Mouse (Mus musculus) stomach, embryonic 16.5 days (tissue): Measurements from ENCODE around the gene Dgka. TPM values are rescaled to one million over a fixed set of nuclear protein-coding genes. Genes with fewer than 3 reads are reported as not detected.

ENCODE experiments used
- ATAC-seq: fragments of 200-750 bp; cut with Nextera tagmentation; 2 replicates; pipeline ENCODE4 v1.8.0; 2017; ENCODE audit warnings: moderate number of reproducible peaks, moderate TSS enrichment; ENCODE audit not compliant: insufficient read depth, low FRiP score
- H3K27ac ChIP-seq: fragments of 300-500 bp; sonication (generic); 2 replicates; pipeline ENCODE4 v1.5.1; 2014; ENCODE audit warnings: low read length
- H3K27me3 ChIP-seq: fragments of 300-500 bp; sonication (generic); 2 replicates; pipeline ENCODE4 v1.6.1; 2014; ENCODE audit warnings: low read length, control low read depth, mixed read lengths; ENCODE audit not compliant: control insufficient read depth, insufficient read depth
- H3K36me3 ChIP-seq: fragments of 300-500 bp; sonication (generic); 2 replicates; pipeline ENCODE4 v1.6.1; 2014; ENCODE audit warnings: low read length; ENCODE audit not compliant: control insufficient read depth, insufficient read depth
- H3K4me1 ChIP-seq: fragments of 300-500 bp; sonication (generic); 2 replicates; pipeline ENCODE4 v1.6.1; 2014; ENCODE audit warnings: low read length, control low read depth, mixed read lengths; ENCODE audit not compliant: control insufficient read depth, insufficient read depth
- H3K4me2 ChIP-seq: fragments of 300-500 bp; sonication (generic); 2 replicates; pipeline ENCODE4 v1.6.1; 2014; ENCODE audit warnings: low read depth, low read length, mixed read lengths
- H3K4me3 ChIP-seq: fragments of 300-500 bp; sonication (generic); replicated peaks from 2 replicates; pipeline ENCODE4 v1.5.1; 2014; ENCODE audit warnings: mild to moderate bottlenecking, low read length
- H3K9ac ChIP-seq: fragments of 300-500 bp; sonication (generic); 2 replicates; pipeline ENCODE4 v1.6.1; 2014; ENCODE audit warnings: low read length
- H3K9me3 ChIP-seq: fragments of 300-500 bp; sonication (generic); replicated peaks from 2 replicates; pipeline ENCODE4 v1.6.1; 2016; ENCODE audit warnings: low read length, control low read depth; ENCODE audit not compliant: control insufficient read depth
- WGBS: fragments of 180-500 bp; shearing (Covaris S2); extraction: QIAGEN DNeasy Blood & Tissue Kit; methylation state at CpG from one replicate; pipeline ENCODE4 v1.1.7; 2014; 5-methylcytosine and 5-hydroxymethylcytosine counted together
- polyA plus RNA-seq: library from polyadenylated mRNA; unstranded; fragments of >200 nt; fragmentation: Nextera tagmentation; extraction: Ambion mirVana; gene quantifications from 2 replicates; pipeline ENCODE4 v1.2.1, GENCODE M21; 2015

Dgka gene
- polyA plus RNA-seq, 1 experiment from 2014 or later, result 28.2 TPM

DNA sequence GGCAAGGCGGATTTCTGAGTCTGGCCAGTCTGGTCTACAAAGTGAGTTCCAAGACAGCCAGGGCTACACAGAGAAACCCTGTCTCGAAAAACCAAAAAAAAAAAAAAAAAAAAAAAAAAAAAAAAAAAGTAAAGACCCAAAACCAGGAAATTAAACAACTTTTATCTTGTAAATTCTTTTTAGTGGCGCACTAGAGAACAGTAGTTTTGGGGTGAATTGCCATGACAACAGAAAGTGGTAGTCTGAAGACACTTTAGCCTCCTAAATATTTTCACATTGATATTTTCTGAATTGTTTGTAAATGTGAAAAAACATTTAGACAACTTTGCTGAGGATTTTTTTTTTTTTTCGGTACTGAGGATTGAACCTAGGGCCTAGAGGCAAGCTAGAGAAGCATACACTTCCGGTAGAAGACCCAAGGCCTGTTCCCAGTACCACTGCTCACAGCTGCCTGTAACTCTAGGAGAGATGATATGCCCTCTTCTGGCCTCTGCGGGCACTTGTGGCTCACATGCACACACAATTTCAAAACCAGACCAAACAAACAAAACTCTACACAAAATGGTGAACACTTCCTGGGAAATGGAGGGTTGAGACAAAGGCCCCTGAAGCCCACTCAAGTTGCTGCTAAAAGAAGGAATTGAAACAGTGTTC lies 47.5 kb downstream of the Dgka start:
- Histone ChIP-seq H3K9me3 (no peaks in the 10 kb centered on the region), H3K9ac (no peak overlapping the region; the same call in 1 of the 2 replicates), H3K27me3 (no peaks in the 10 kb centered on the region), H3K4me3 (no peak overlapping the region; the same call in 1 of the 2 replicates), H3K4me1 (peaks cover 20% of the 10 kb centered on the region), H3K4me2 (no peak overlapping the region), H3K27ac (peak overlapping the region; percentile 74; the same call in 1 of the 2 replicates), H3K36me3 (peaks cover 15% of the 10 kb centered on the region)
- no peak for ATAC-seq
- 83% methylated on average over 6 of the region's 6 CpGs for WGBS

DNA sequence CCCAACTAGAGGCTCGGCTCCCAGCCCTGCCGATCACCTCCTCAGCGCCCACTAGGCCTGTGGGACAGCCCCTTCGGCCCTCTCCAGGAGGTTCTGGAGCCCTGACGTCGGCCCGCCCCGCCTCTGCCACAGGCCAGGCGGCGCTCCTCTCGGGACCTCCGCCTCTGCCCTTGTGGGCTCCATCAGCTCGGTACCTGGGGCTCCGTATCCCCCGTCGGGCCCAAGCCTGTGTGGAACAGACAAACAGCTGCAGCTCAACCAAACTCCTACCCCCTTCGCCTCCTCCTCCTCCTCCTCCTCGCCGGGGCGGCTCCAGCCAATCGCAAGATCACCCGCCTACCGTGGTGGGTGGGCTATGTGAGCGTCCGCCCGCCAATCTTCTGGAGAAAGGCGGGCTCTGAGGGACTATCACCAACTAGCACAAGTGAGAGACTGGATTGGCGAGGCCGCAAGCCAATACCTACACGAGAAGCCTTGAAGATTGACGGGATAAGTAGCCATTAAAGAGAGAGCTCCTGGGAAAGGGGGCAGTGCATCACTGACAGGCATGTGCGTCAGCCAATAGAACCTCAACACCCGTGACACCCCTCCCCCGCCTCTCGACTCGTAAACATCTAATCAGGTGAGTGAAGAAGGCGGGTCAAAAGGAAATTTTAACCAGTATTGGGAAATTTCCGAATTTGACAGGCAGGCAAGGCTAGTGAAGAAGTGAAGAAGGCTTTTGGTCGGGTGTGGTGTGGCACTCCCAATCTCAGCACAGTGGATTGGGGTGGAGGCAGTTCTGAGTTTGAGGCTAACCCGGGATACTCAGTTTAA lies 48.5 kb downstream of the Dgka start, which contains the start of gene Rab5b:
Gene Rab5b, minus strand, starts transcription at position 273 of the 816 bp plus-strand sequence.
- peak within 1 kb of the TSS; percentile 73 for H3K4me2 ChIP-seq
- no peaks in the 10 kb centered on the region for H3K27me3 ChIP-seq
- peak; percentile 98 for ATAC-seq
- under 1% methylated on average over 40 of the region's 40 CpGs for WGBS
- no peaks in the 10 kb centered on the region for H3K9me3 ChIP-seq
- peak within 1 kb of the TSS; percentile 92 for H3K9ac ChIP-seq
- peaks cover 20% of the 10 kb centered on the region for H3K4me1 ChIP-seq
- H3K27ac ChIP-seq, result peak within 1 kb of the TSS; percentile 99
- peaks cover 13% of the 10 kb centered on the region for H3K36me3 ChIP-seq
- H3K4me3 ChIP-seq, result peak within 1 kb of the TSS; percentile 91

DNA sequence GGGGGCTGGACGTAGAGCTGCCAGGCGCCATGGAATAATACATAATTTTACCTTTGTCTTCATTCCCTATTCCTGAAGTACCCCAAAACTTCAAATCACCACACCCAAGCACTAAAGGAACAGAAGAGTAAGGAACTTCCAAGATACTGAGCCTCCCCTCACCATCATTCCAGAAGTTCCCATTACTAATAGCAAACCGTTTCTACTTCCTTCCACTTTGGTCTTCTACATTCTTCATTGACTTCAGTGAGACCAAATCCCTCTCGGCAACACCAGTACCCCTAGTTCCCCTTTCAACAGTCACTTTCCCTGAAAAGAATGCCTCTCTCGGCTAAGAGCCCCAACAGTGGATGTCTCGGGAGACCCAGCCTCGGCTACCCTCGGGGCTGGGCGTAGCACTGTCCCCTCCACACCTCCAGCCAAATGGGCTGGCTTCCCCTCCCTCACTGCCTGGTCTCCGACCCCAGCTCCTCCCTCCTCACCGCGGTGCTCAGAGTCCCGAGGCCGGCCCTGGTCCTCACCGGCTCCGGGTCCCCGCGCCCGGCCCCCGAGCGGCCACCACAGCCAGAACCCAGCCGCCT lies 49.2 kb downstream of the Dgka start:
- ATAC-seq, result no peak
- no peaks in the 10 kb centered on the region for H3K9me3 ChIP-seq
- H3K4me3 ChIP-seq, result peak overlapping the region; percentile 91
- peak overlapping the region; percentile 99 for H3K27ac ChIP-seq
- peaks cover 7% of the 10 kb centered on the region; the same call in 1 of the 2 replicates for H3K36me3 ChIP-seq
- H3K4me2 ChIP-seq, result peak overlapping the region; percentile 73
- H3K27me3 ChIP-seq, result no peaks in the 10 kb centered on the region
- peak overlapping the region; percentile 92 for H3K9ac ChIP-seq
- WGBS, result 2% methylated on average over 21 of the region's 22 CpGs
- H3K4me1 ChIP-seq, result peaks cover 24% of the 10 kb centered on the region

DNA sequence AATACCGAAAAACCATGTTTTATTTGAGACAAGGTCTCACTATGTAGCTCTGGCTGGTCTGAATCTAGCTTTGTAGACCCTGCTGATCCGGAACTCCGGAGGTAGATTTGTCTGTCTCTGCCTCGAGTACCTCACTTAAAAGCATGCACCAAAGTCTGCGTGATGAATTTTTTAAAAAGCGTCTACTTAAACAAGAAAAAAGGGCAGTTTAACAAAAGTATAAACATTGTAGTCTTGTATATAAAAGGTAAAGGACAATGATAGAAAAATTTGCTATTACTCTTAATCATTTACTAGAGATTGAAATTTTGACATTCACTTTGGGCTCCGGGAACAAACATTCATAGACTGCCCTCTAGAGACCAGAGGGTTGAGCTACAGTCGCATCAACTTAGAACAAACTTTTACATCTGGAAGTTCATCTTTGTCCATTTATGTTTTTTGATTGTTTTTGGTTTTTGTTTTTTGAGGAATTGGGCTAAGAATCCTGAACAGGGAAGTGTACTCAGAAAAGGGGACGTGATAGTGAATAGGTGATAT lies 70.1 kb downstream of the Dgka start:
- 2% methylated on average over 9 of the region's 9 CpGs for WGBS
- no peak for ATAC-seq
- peak overlapping the region; percentile 74 for H3K9ac ChIP-seq

DNA sequence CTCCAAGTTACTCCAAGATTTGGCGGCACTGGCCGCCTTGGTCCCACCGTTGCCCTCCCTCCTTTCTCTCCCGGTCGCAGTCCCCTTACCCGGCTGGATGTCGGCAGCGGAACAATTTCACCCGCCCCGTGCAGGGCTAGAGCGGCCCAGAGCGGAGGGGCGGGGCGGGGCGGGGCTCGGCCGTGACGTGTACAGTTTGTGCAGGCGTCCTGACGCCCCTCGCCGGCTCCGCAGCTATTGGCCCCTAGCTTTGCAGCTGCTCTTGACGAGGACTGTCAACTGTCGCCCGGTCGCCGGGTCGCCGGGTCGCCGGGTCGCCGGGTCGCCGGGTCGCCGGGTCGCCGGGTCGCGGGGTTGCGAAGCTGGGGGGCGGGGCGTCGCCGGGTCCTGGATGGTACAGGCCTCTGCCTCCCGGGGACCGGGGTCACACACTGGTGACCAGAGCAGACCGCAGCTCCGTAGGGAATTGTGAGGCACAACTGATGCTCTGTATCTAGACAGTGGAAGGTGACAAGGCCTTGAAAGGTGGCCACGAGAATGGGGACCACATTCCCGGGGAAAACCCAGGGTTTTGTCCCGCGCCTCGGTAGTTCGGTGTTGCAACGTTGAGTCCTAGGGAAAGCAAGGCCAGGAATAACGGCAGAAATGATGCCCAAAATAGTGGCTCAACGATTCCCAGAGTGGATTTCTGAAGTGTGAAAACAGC lies 70.7 kb downstream of the Dgka start, which contains the start of gene Suox:
Gene Suox, minus strand, starts transcription at position 311 of the 706 bp plus-strand sequence.
- WGBS, result under 1% methylated on average over 60 of the region's 60 CpGs
- H3K4me1 ChIP-seq, result peaks cover 9% of the 10 kb centered on the region; the same call in 1 of the 2 replicates
- H3K36me3 ChIP-seq, result no peaks in the 10 kb centered on the region
- peak within 1 kb of the TSS; percentile 71 for H3K27ac ChIP-seq
- H3K4me3 ChIP-seq, result peak within 1 kb of the TSS; percentile 76
- peak; percentile 93 for ATAC-seq
- H3K9me3 ChIP-seq, result no peaks in the 10 kb centered on the region
- H3K4me2 ChIP-seq, result peak within 1 kb of the TSS; percentile 90
- no peaks in the 10 kb centered on the region for H3K27me3 ChIP-seq
- peak within 1 kb of the TSS; percentile 74 for H3K9ac ChIP-seq

More for the DNA sequence above, 70.1 kb downstream of the Dgka start:
- peak overlapping the region; percentile 90 for H3K4me2 ChIP-seq
- peaks cover 9% of the 10 kb centered on the region; the same call in 1 of the 2 replicates for H3K4me1 ChIP-seq
- peak overlapping the region; percentile 76 for H3K4me3 ChIP-seq
- no peaks in the 10 kb centered on the region for H3K27me3 ChIP-seq
- H3K9me3 ChIP-seq, result no peaks in the 10 kb centered on the region
- peak overlapping the region; percentile 71 for H3K27ac ChIP-seq
- no peaks in the 10 kb centered on the region for H3K36me3 ChIP-seq

DNA sequence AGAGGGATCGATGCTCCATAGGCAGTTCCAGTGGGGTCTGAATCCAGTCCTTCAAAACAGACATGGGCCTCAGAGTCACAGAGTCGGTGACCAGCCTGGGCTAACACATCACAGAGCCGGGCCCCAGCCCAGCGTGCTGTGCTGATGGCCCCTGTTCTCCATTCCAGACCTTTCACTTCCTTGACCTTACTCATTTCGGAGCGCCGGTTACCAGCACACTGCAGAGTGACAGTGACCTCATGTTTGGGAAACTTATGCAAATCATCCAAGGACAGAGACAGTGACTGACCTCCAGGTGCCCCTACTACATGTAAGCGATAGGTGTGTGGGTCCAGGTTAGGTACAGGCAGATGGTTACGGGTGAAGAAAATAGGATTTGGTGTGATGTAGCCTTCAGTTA lies 73.5 kb downstream of the Dgka start:
- 90% methylated on average over 9 of the region's 9 CpGs for WGBS
- Histone ChIP-seq H3K9me3 (no peaks in the 10 kb centered on the region), H3K27me3 (no peaks in the 10 kb centered on the region), H3K4me3 (no peak overlapping the region), H3K9ac (no peak overlapping the region), H3K4me1 (peaks cover 9% of the 10 kb centered on the region; the same call in 1 of the 2 replicates), H3K27ac (no peak overlapping the region), H3K4me2 (no peak overlapping the region), H3K36me3 (no peaks in the 10 kb centered on the region)
- ATAC-seq, result no peak

Other genes starting within 250 kb of the Dgka start
- 2.7 and 3.9 TPM in 2 replicates for gene Myl6b, start 246.2 kb downstream of the Dgka start, polyA plus RNA-seq
- gene Esyt1, start 219.0 kb downstream of the Dgka start, polyA plus RNA-seq, result 32.9 TPM in 2 replicates
- 10.7 and 10.8 TPM in 2 replicates for gene Zc3h10, start 197.1 kb downstream of the Dgka start, polyA plus RNA-seq
- 3,732 and 3,890 TPM in 2 replicates for gene Rpl41, start 195.6 kb downstream of the Dgka start, polyA plus RNA-seq
- 198 and 206 TPM in 2 replicates for gene Pa2g4, start 178.9 kb downstream of the Dgka start, polyA plus RNA-seq
- 32.0 and 38.0 TPM in 2 replicates for gene Erbb3, start 155.2 kb downstream of the Dgka start, polyA plus RNA-seq
- gene Rps26, start 118.1 kb downstream of the Dgka start, polyA plus RNA-seq, result 553 and 704 TPM in 2 replicates
- gene Ikzf4, start 98.9 kb downstream of the Dgka start, polyA plus RNA-seq, result 2.1 and 2.5 TPM in 2 replicates
- 17.7 and 24.4 TPM in 2 replicates for gene Suox, start 70.8 kb downstream of the Dgka start, polyA plus RNA-seq
- gene Rab5b, start 48.6 kb downstream of the Dgka start, polyA plus RNA-seq, result 85.1 and 87.8 TPM in 2 replicates
- 1.6 and 3.0 TPM in 2 replicates for gene Pmel, start 40.7 kb downstream of the Dgka start, polyA plus RNA-seq
- 76.7 and 81.2 TPM in 2 replicates for gene Cdk2, start 39.8 kb downstream of the Dgka start, polyA plus RNA-seq
- gene Pym1, start 3.0 kb upstream of the Dgka start, polyA plus RNA-seq, result 35.0 and 36.2 TPM in 2 replicates
- 2.2 and 3.5 TPM in 2 replicates for gene Mmp19, start 46.1 kb upstream of the Dgka start, polyA plus RNA-seq
- 54.1 and 59.5 TPM in 2 replicates for gene Dnajc14, start 59.2 kb upstream of the Dgka start, polyA plus RNA-seq
- gene Tmem198b, start 59.5 kb upstream of the Dgka start, polyA plus RNA-seq, result 17.3 and 18.2 TPM in 2 replicates
- 161 and 184 TPM in 2 replicates for gene Sarnp, start 72.5 kb upstream of the Dgka start, polyA plus RNA-seq
- 84.9 and 103 TPM in 2 replicates for gene Ormdl2, start 76.8 kb upstream of the Dgka start, polyA plus RNA-seq
- 2.8 and 2.9 TPM in 2 replicates for gene Gdf11, start 146.9 kb upstream of the Dgka start, polyA plus RNA-seq
- gene Cd63, start 156.1 kb upstream of the Dgka start, polyA plus RNA-seq, result 756 and 798 TPM in 2 replicates
- gene Rdh5, start 178.0 kb upstream of the Dgka start, polyA plus RNA-seq, result 16.6 and 18.7 TPM in 2 replicates
- 194 and 206 TPM in 2 replicates for gene Bloc1s1, start 179.2 kb upstream of the Dgka start, polyA plus RNA-seq
- 7.9 and 12.4 TPM in 2 replicates for gene Itga7, start 189.0 kb upstream of the Dgka start, polyA plus RNA-seq
- gene Mettl7b, start 216.1 kb upstream of the Dgka start, polyA plus RNA-seq, result 3.4 and 3.6 TPM in 2 replicates
- gene Olfr9, start 244.6 kb upstream of the Dgka start, polyA plus RNA-seq, result not detected in 2 replicates